Mouse (Mus musculus): ENCODE data around the gene Defb47. TPM values are rescaled to one million over a fixed set of nuclear protein-coding genes. Genes with fewer than 3 reads are reported as not detected.

Defb47 gene
- polyA plus RNA-seq, 1 experiment from 2014 or later: 0.75 TPM

- Histone ChIP-seq H3K9me3 (ENCODE audit: control insufficient read depth, low read length) (no peaks in the 10 kb centered on the region), H3K9ac (replicated peaks; ENCODE audit: low read length) (no peak overlapping the region), H3K27ac (replicated peaks; ENCODE audit: low read depth, low read length) (no peak overlapping the region), H3K4me3 (replicated peaks; ENCODE audit: low read depth, low read length) (no peak overlapping the region), H3K27me3 (ENCODE audit: control insufficient read depth, insufficient read depth, low read length) (no peaks in the 10 kb centered on the region), H3K4me1 (ENCODE audit: control insufficient read depth, insufficient read depth, low read length) (no peaks in the 10 kb centered on the region), H3K4me2 (ENCODE audit: low read length) (no peak overlapping the region), H3K36me3 (ENCODE audit: control insufficient read depth, insufficient read depth, low read length) (no peaks in the 10 kb centered on the region)
- DNase-seq (no peak), ATAC-seq (ENCODE audit: low FRiP score, low TSS enrichment) (no peak)
- 47% methylated on average over 7 of the region's 7 CpGs for WGBS
Measured at GRCm38 (mm10) chr14:62991849-62992510, 5.9 kb upstream of the Defb47 start.

- DNase-seq (no peak), ATAC-seq (ENCODE audit: low FRiP score, low TSS enrichment) (no peak)
- WGBS: 97% methylated on average over 4 of the region's 4 CpGs
- H3K9me3 ChIP-seq (ENCODE audit: control insufficient read depth, low read length): no peaks in the 10 kb centered on the region
- no peak overlapping the region for H3K4me2 ChIP-seq (ENCODE audit: low read length)
- no peak overlapping the region for H3K4me3 ChIP-seq (replicated peaks; ENCODE audit: low read depth, low read length)
- H3K4me1 ChIP-seq (ENCODE audit: control insufficient read depth, insufficient read depth, low read length): no peaks in the 10 kb centered on the region
- H3K27ac ChIP-seq (replicated peaks; ENCODE audit: low read depth, low read length): no peak overlapping the region
- no peaks in the 10 kb centered on the region for H3K36me3 ChIP-seq (ENCODE audit: control insufficient read depth, insufficient read depth, low read length)
- no peak overlapping the region for H3K9ac ChIP-seq (replicated peaks; ENCODE audit: low read length)
- H3K27me3 ChIP-seq (ENCODE audit: control insufficient read depth, insufficient read depth, low read length): no peaks in the 10 kb centered on the region
Measured at GRCm38 (mm10) chr14:62998977-62999376, 1.1 kb downstream of the Defb47 start.

GRCm38 (mm10) chr14:63002588-63002987, 4.7 kb downstream of the Defb47 start:
- H3K9ac ChIP-seq (replicated peaks; ENCODE audit: low read length): no peak overlapping the region
- no peaks in the 10 kb centered on the region for H3K27me3 ChIP-seq (ENCODE audit: control insufficient read depth, insufficient read depth, low read length)
- no peak overlapping the region for H3K27ac ChIP-seq (replicated peaks; ENCODE audit: low read depth, low read length)
- H3K4me3 ChIP-seq (replicated peaks; ENCODE audit: low read depth, low read length): no peak overlapping the region
- H3K4me1 ChIP-seq (ENCODE audit: control insufficient read depth, insufficient read depth, low read length): no peaks in the 10 kb centered on the region
- DNase-seq (no peak), ATAC-seq (ENCODE audit: low FRiP score, low TSS enrichment) (no peak)
- no peak overlapping the region for H3K4me2 ChIP-seq (ENCODE audit: low read length)
- 76% methylated on average over 2 of the region's 2 CpGs for WGBS
- no peaks in the 10 kb centered on the region for H3K36me3 ChIP-seq (ENCODE audit: control insufficient read depth, insufficient read depth, low read length)
- no peaks in the 10 kb centered on the region for H3K9me3 ChIP-seq (ENCODE audit: control insufficient read depth, low read length)

GRCm38 (mm10) chr14:63011471-63011870, 13.6 kb downstream of the Defb47 start, which contains the start of gene Defb43:
Gene Defb43 (plus strand): TSS chr14:63011771.
- H3K9ac ChIP-seq (replicated peaks; ENCODE audit: low read length): no peak within 1 kb of the TSS
- H3K4me1 ChIP-seq (ENCODE audit: control insufficient read depth, insufficient read depth, low read length): no peaks in the 10 kb centered on the region
- no peaks in the 10 kb centered on the region for H3K9me3 ChIP-seq (ENCODE audit: control insufficient read depth, low read length)
- H3K4me3 ChIP-seq (replicated peaks; ENCODE audit: low read depth, low read length): no peak within 1 kb of the TSS
- H3K27ac ChIP-seq (replicated peaks; ENCODE audit: low read depth, low read length): no peak within 1 kb of the TSS
- no peak within 1 kb of the TSS for H3K4me2 ChIP-seq (ENCODE audit: low read length)
- no peak for DNase-seq
- ATAC-seq (ENCODE audit: low FRiP score, low TSS enrichment): no peak
- no peaks in the 10 kb centered on the region for H3K27me3 ChIP-seq (ENCODE audit: control insufficient read depth, insufficient read depth, low read length)
- H3K36me3 ChIP-seq (ENCODE audit: control insufficient read depth, insufficient read depth, low read length): no peaks in the 10 kb centered on the region
- WGBS: 97% methylated on average over 5 of the region's 5 CpGs

- Histone ChIP-seq H3K27me3 (ENCODE audit: control insufficient read depth, insufficient read depth, low read length) (no peaks in the 10 kb centered on the region), H3K9me3 (ENCODE audit: control insufficient read depth, low read length) (no peaks in the 10 kb centered on the region), H3K4me3 (replicated peaks; ENCODE audit: low read depth, low read length) (no peak overlapping the region), H3K9ac (replicated peaks; ENCODE audit: low read length) (no peak overlapping the region), H3K27ac (replicated peaks; ENCODE audit: low read depth, low read length) (no peak overlapping the region), H3K4me2 (ENCODE audit: low read length) (no peak overlapping the region), H3K4me1 (ENCODE audit: control insufficient read depth, insufficient read depth, low read length) (no peaks in the 10 kb centered on the region), H3K36me3 (ENCODE audit: control insufficient read depth, insufficient read depth, low read length) (no peaks in the 10 kb centered on the region)
- 93% methylated on average over 4 of the region's 4 CpGs for WGBS
- DNase-seq (no peak), ATAC-seq (ENCODE audit: low FRiP score, low TSS enrichment) (no peak)
Measured at GRCm38 (mm10) chr14:63013082-63013481, 15.2 kb downstream of the Defb47 start.

GRCm38 (mm10) chr14:63014667-63015066, 16.8 kb downstream of the Defb47 start:
- H3K4me2 ChIP-seq (ENCODE audit: low read length): no peak overlapping the region
- no peaks in the 10 kb centered on the region for H3K4me1 ChIP-seq (ENCODE audit: control insufficient read depth, insufficient read depth, low read length)
- no peak overlapping the region for H3K9ac ChIP-seq (replicated peaks; ENCODE audit: low read length)
- no peak overlapping the region for H3K4me3 ChIP-seq (replicated peaks; ENCODE audit: low read depth, low read length)
- H3K27ac ChIP-seq (replicated peaks; ENCODE audit: low read depth, low read length): no peak overlapping the region
- no peaks in the 10 kb centered on the region for H3K9me3 ChIP-seq (ENCODE audit: control insufficient read depth, low read length)
- DNase-seq (no peak), ATAC-seq (ENCODE audit: low FRiP score, low TSS enrichment) (no peak)
- H3K36me3 ChIP-seq (ENCODE audit: control insufficient read depth, insufficient read depth, low read length): no peaks in the 10 kb centered on the region
- 92% methylated on average over 4 of the region's 4 CpGs for whole genome bisulfite sequencing
- H3K27me3 ChIP-seq (ENCODE audit: control insufficient read depth, insufficient read depth, low read length): no peaks in the 10 kb centered on the region

GRCm38 (mm10) chr14:63020524-63021156, 22.8 kb downstream of the Defb47 start:
- Histone ChIP-seq H3K9me3 (ENCODE audit: control insufficient read depth, low read length) (no peaks in the 10 kb centered on the region), H3K4me2 (ENCODE audit: low read length) (no peak overlapping the region), H3K4me3 (replicated peaks; ENCODE audit: low read depth, low read length) (no peak overlapping the region), H3K27me3 (ENCODE audit: control insufficient read depth, insufficient read depth, low read length) (no peaks in the 10 kb centered on the region), H3K4me1 (ENCODE audit: control insufficient read depth, insufficient read depth, low read length) (no peaks in the 10 kb centered on the region), H3K27ac (replicated peaks; ENCODE audit: low read depth, low read length) (no peak overlapping the region), H3K9ac (replicated peaks; ENCODE audit: low read length) (no peak overlapping the region), H3K36me3 (ENCODE audit: control insufficient read depth, insufficient read depth, low read length) (no peaks in the 10 kb centered on the region)
- WGBS: 62% methylated on average over 6 of the region's 6 CpGs
- DNase-seq: peak; percentile 7
- no peak for ATAC-seq (ENCODE audit: low FRiP score, low TSS enrichment)

GRCm38 (mm10) chr14:63046691-63047090, 48.8 kb downstream of the Defb47 start, which contains the start of gene Defb42:
Gene Defb42 (plus strand): TSS chr14:63046991.
- DNase-seq: no peak
- no peaks in the 10 kb centered on the region for H3K4me1 ChIP-seq (ENCODE audit: control insufficient read depth, insufficient read depth, low read length)
- WGBS: 77% methylated on average over 3 of the region's 3 CpGs

GRCm38 (mm10) chr14:63049910-63050370, 52.1 kb downstream of the Defb47 start, which contains the start of gene Defb30:
Gene Defb30 (minus strand): TSS chr14:63049960.
- Histone ChIP-seq H3K27ac (replicated peaks; ENCODE audit: low read depth, low read length) (no peak within 1 kb of the TSS), H3K4me2 (ENCODE audit: low read length) (no peak within 1 kb of the TSS), H3K9me3 (ENCODE audit: control insufficient read depth, low read length) (no peaks in the 10 kb centered on the region), H3K4me1 (ENCODE audit: control insufficient read depth, insufficient read depth, low read length) (no peaks in the 10 kb centered on the region), H3K27me3 (ENCODE audit: control insufficient read depth, insufficient read depth, low read length) (no peaks in the 10 kb centered on the region), H3K4me3 (replicated peaks; ENCODE audit: low read depth, low read length) (no peak within 1 kb of the TSS), H3K9ac (replicated peaks; ENCODE audit: low read length) (no peak within 1 kb of the TSS), H3K36me3 (ENCODE audit: control insufficient read depth, insufficient read depth, low read length) (no peaks in the 10 kb centered on the region)
- no peak for ATAC-seq (ENCODE audit: low FRiP score, low TSS enrichment)
- no peak for DNase-seq
- 45% methylated on average over 13 of the region's 14 CpGs for WGBS

More at GRCm38 (mm10) chr14:63046691-63047090, 48.8 kb downstream of the Defb47 start, which contains the start of gene Defb42:
- H3K4me3 ChIP-seq (replicated peaks; ENCODE audit: low read depth, low read length): no peak within 1 kb of the TSS
- H3K27ac ChIP-seq (replicated peaks; ENCODE audit: low read depth, low read length): no peak within 1 kb of the TSS
- H3K9ac ChIP-seq (replicated peaks; ENCODE audit: low read length): no peak within 1 kb of the TSS
- no peaks in the 10 kb centered on the region for H3K36me3 ChIP-seq (ENCODE audit: control insufficient read depth, insufficient read depth, low read length)
- H3K4me2 ChIP-seq (ENCODE audit: low read length): no peak within 1 kb of the TSS
- ATAC-seq (ENCODE audit: low FRiP score, low TSS enrichment): no peak
- no peaks in the 10 kb centered on the region for H3K27me3 ChIP-seq (ENCODE audit: control insufficient read depth, insufficient read depth, low read length)
- H3K9me3 ChIP-seq (ENCODE audit: control insufficient read depth, low read length): no peaks in the 10 kb centered on the region

Data from midbrain, embryonic 14.5 days (tissue).